Mouse (Mus musculus) olfactory bulb, adult 2 months (tissue): ENCODE results near the gene Mapre1. TPM values are rescaled to one million over a fixed set of nuclear protein-coding genes. Genes with fewer than 3 reads are reported as not detected.
"Not testable (repeated sequence)": the region's sequence is repeated elsewhere in the genome, so short reads cannot be mapped to it uniquely, and the experiment has no call there.

Experiments
- H3K27ac ChIP-seq: fragments of 200-500 bp; 2 replicates; pipeline ENCODE4 v1.5.1; 2012; ENCODE audit warnings: low read depth, low read length; ENCODE audit not compliant: insufficient read depth
- H3K4me1 ChIP-seq: fragments of 200-500 bp; 2 replicates; pipeline ENCODE4 v1.6.1; 2012; ENCODE audit warnings: low read length; ENCODE audit not compliant: control insufficient read depth, insufficient read depth
- H3K4me3 ChIP-seq: fragments of 200-500 bp; 2 replicates; pipeline ENCODE4 v1.5.1; 2012; ENCODE audit warnings: mild to moderate bottlenecking, low read depth, low read length, moderate library complexity; ENCODE audit not compliant: insufficient read depth
- CTCF ChIP-seq: fragments of 200-500 bp; IDR thresholded peaks from 2 replicates; pipeline ENCODE4 v1.5.1; 2012; ENCODE audit warnings: low read depth, mild to moderate bottlenecking, low read length, moderate library complexity; ENCODE audit not compliant: insufficient read depth
- POLR2A ChIP-seq: fragments of 200-500 bp; IDR thresholded peaks from 2 replicates; pipeline ENCODE4 v1.6.1; 2012; ENCODE audit warnings: mild to moderate bottlenecking, low read depth, low read length, moderate library complexity; ENCODE audit not compliant: insufficient read depth
- WGBS: fragments of 180-500 bp; shearing (Covaris S2); methylation state at CpG from one replicate; pipeline ENCODE4 v1.1.7; 2018; 5-methylcytosine and 5-hydroxymethylcytosine counted together
- polyA plus RNA-seq: library from polyadenylated mRNA; stranded (reverse); fragments of >200 nt; gene quantifications from 2 replicates; pipeline ENCODE4 v1.2.4, GENCODE M21; 2012; ENCODE audit warnings: low replicate concordance; ENCODE audit not compliant: missing spikeins, insufficient read depth, insufficient read length

The Mapre1 gene
- polyA plus RNA-seq, 1 experiment, result 41.3 TPM

- Histone ChIP-seq H3K4me1 (no peaks in the 10 kb centered on the region), H3K4me3 (no peak overlapping the region), H3K27ac (no peak overlapping the region)
- 63% methylated on average over 5 of the region's 5 CpGs for whole genome bisulfite sequencing
- TF ChIP-seq POLR2A (no peak), CTCF (no peak)
These were observed 54.0 kb downstream of the Mapre1 start for GRCm38 (mm10) chr2:153795090-153795489.

- not testable (repeated sequence) for H3K4me3 ChIP-seq, H3K4me1 ChIP-seq, H3K27ac ChIP-seq
These were observed 66.4 kb downstream of the Mapre1 start for GRCm38 (mm10) chr2:153807464-153807863.

- H3K4me1 ChIP-seq, result no peaks in the 10 kb centered on the region
- no peak overlapping the region for H3K27ac ChIP-seq
- TF ChIP-seq POLR2A (no peak), CTCF (no peak)
- 84% methylated on average over 8 of the region's 8 CpGs for WGBS
- H3K4me3 ChIP-seq, result no peak overlapping the region
These were observed 67.1 kb downstream of the Mapre1 start for GRCm38 (mm10) chr2:153808146-153808545.

- 90% methylated on average over 6 of the region's 6 CpGs for WGBS
- Histone ChIP-seq H3K27ac (no peak overlapping the region), H3K4me1 (no peaks in the 10 kb centered on the region), H3K4me3 (no peak overlapping the region)
- TF ChIP-seq CTCF, result no peak
- no peak for TF ChIP-seq POLR2A
These were observed 67.8 kb downstream of the Mapre1 start for GRCm38 (mm10) chr2:153808841-153809240.

- H3K4me1 ChIP-seq, result no peaks in the 10 kb centered on the region
- H3K4me3 ChIP-seq, result no peak overlapping the region
- TF ChIP-seq CTCF (no peak), POLR2A (no peak)
- no peak overlapping the region for H3K27ac ChIP-seq
- WGBS, result 79% methylated on average over 3 of the region's 3 CpGs
These were observed 68.8 kb downstream of the Mapre1 start for GRCm38 (mm10) chr2:153809921-153810320.

- no peak for TF ChIP-seq CTCF
- TF ChIP-seq POLR2A, result no peak
- 99% methylated on average over 2 of the region's 2 CpGs for WGBS
- no peak overlapping the region for H3K27ac ChIP-seq
- H3K4me1 ChIP-seq, result peaks cover 5% of the 10 kb centered on the region; the same call in 1 of the 2 replicates
- no peak overlapping the region for H3K4me3 ChIP-seq
These were observed 81.0 kb downstream of the Mapre1 start for GRCm38 (mm10) chr2:153822005-153822543.

Other genes with a start within 250 kb of the Mapre1 start
- not detected in 2 replicates for gene 4930404H24Rik, start 248.5 kb upstream of the Mapre1 start, polyA plus RNA-seq
- 194 TPM in 1 of 2 replicates, not detected in the other for gene Nol4l, start 211.3 kb upstream of the Mapre1 start, polyA plus RNA-seq
- gene Commd7, start 108.5 kb upstream of the Mapre1 start, polyA plus RNA-seq, result not detected in 2 replicates
- gene Dnmt3b, start 91.8 kb upstream of the Mapre1 start, polyA plus RNA-seq, result not detected in 2 replicates
- not detected in 2 replicates for gene Dnmt3c, start 44.6 kb upstream of the Mapre1 start, polyA plus RNA-seq
- not detected in 2 replicates for gene Efcab8, start 38.7 kb downstream of the Mapre1 start, polyA plus RNA-seq
- gene Sun5, start 129.8 kb downstream of the Mapre1 start, polyA plus RNA-seq, result not detected in 2 replicates
- gene Bpifb2, start 133.8 kb downstream of the Mapre1 start, polyA plus RNA-seq, result not detected in 2 replicates
- gene Bpifb6, start 159.1 kb downstream of the Mapre1 start, polyA plus RNA-seq, result not detected in 2 replicates
- gene Bpifb3, start 177.0 kb downstream of the Mapre1 start, polyA plus RNA-seq, result not detected in 2 replicates
- gene Bpifb4, start 196.9 kb downstream of the Mapre1 start, polyA plus RNA-seq, result not detected in 2 replicates
- not detected in 2 replicates for gene Bpifa6, start 233.7 kb downstream of the Mapre1 start, polyA plus RNA-seq